Mouse (Mus musculus): ENCODE measurements around the gene Kpna1. TPM values are rescaled to one million over a fixed set of nuclear protein-coding genes. Genes with fewer than 3 reads are reported as not detected.

The Kpna1 gene
- total and polyA plus RNA-seq, 3 experiments, result 22.1 to 63.9 (median 57.9) TPM

GRCm38 (mm10) chr16:35982506-35982901 is 4.0 kb downstream of the Kpna1 start:
- Histone ChIP-seq H3K9me3 (replicated peaks; ENCODE audit: low read length) (no peaks in the 10 kb centered on the region), H3K4me2 (ENCODE audit: insufficient read depth, low read depth, poor library complexity, severe bottlenecking) (peak overlapping the region; percentile 77), H3K9ac (ENCODE audit: insufficient read depth, low read depth) (peak overlapping the region; percentile 91), H3K36me3 (replicated peaks in 1 of 2; ENCODE audit: control insufficient read depth in 1 of 2, insufficient read depth in 1 of 2, low read length in 1 of 2) (peaks cover 0 to 18% of the 10 kb centered on the region in 2 experiments), H3K4me1 (ENCODE audit: control insufficient read depth in 1 of 2, insufficient read depth in 2 of 2) (peaks cover 2 to 28% of the 10 kb centered on the region in 2 experiments; a peak in 2 of 4 replicates), H3K79me2 (replicated peaks; ENCODE audit: control insufficient read depth, extremely low read depth, insufficient read depth, poor library complexity, severe bottlenecking) (peaks cover 35% of the 10 kb centered on the region), H3K27me3 (replicated peaks) (no peaks in the 10 kb centered on the region), H3K4me3 (replicated peaks in 1 of 3; ENCODE audit: low read depth in 2 of 3, low read length in 2 of 3, poor library complexity in 1 of 3) (peak overlapping the region; percentile 72 to 84 (median 82)), H3K27ac (ENCODE audit: insufficient read depth, low read depth) (no peak overlapping the region)
- DNase-seq (ENCODE audit: extremely low read depth), result no peak
- TF ChIP-seq SIN3A (IDR thresholded peaks at IDR 0.05; ENCODE audit: low read length) (no peak), CHD1 (IDR thresholded peaks at IDR 0.05; ENCODE audit: low read depth, low read length) (peak; percentile 51; the same call in 1 of the 2 replicates), E2F4 (IDR thresholded peaks at IDR 0.05; ENCODE audit: insufficient replicate concordance, low read depth, low read length) (no peak), MAZ (IDR thresholded peaks at IDR 0.05; ENCODE audit: low read depth, low read length) (no peak), PAX5 (IDR thresholded peaks at IDR 0.05; ENCODE audit: low read length) (no peak), ZNF384 (IDR thresholded peaks at IDR 0.05; ENCODE audit: low read depth, low read length) (peak; percentile 42; the same call in 1 of the 2 replicates)
- in situ Hi-C loops (cut with MboI; ENCODE audit: low pct_ligation_motif_present, low pct_unique_long_range_greater_than_20kb, low sequenced_read_pairs) (no loop called here), dilution Hi-C loops (cut with MboI; ENCODE audit: extremely low pct_ligation_motif_present, extremely low pct_unique_long_range_greater_than_20kb, low sequenced_read_pairs) (no loop called here)

GRCm38 (mm10) chr16:35982902-35983516 is 4.5 kb downstream of the Kpna1 start:
- in situ Hi-C loops (cut with MboI; ENCODE audit: low pct_ligation_motif_present, low pct_unique_long_range_greater_than_20kb, low sequenced_read_pairs), result no loop called here
- peaks cover 40% of the 10 kb centered on the region for H3K79me2 ChIP-seq (replicated peaks; ENCODE audit: control insufficient read depth, extremely low read depth, insufficient read depth, poor library complexity, severe bottlenecking)
- DNase-seq (ENCODE audit: extremely low read depth), result peak; percentile 90
- dilution Hi-C loops (cut with MboI; ENCODE audit: extremely low pct_ligation_motif_present, extremely low pct_unique_long_range_greater_than_20kb, low sequenced_read_pairs), result no loop called here
- H3K9me3 ChIP-seq (replicated peaks; ENCODE audit: low read length), result no peaks in the 10 kb centered on the region
- no peaks in the 10 kb centered on the region for H3K27me3 ChIP-seq (replicated peaks)
- H3K4me2 ChIP-seq (ENCODE audit: insufficient read depth, low read depth, poor library complexity, severe bottlenecking), result peak overlapping the region; percentile 77
- peak overlapping the region; percentile 91 for H3K9ac ChIP-seq (ENCODE audit: insufficient read depth, low read depth)
- peaks cover 2 to 33% of the 10 kb centered on the region in 2 experiments; a peak in 2 of 4 replicates for H3K4me1 ChIP-seq (ENCODE audit: control insufficient read depth in 1 of 2, insufficient read depth in 2 of 2)
- H3K36me3 ChIP-seq (replicated peaks in 1 of 2; ENCODE audit: control insufficient read depth in 1 of 2, insufficient read depth in 1 of 2, low read length in 1 of 2), result peaks cover 0 to 17% of the 10 kb centered on the region in 2 experiments
- peak overlapping the region; percentile 72 to 84 (median 82) for H3K4me3 ChIP-seq (replicated peaks in 1 of 3; ENCODE audit: low read depth in 2 of 3, low read length in 2 of 3, poor library complexity in 1 of 3)
- H3K27ac ChIP-seq (ENCODE audit: insufficient read depth, low read depth), result peak overlapping the region; percentile 94
- peak; percentile 60 for TF ChIP-seq IRF4 (IDR thresholded peaks at IDR 0.05; ENCODE audit: low read depth, low read length)
- peak; percentile 91 for TF ChIP-seq MAX (IDR thresholded peaks at IDR 0.05; ENCODE audit: low read length)
- no peak; the same call in none of the 2 replicates for TF ChIP-seq RCOR1 (conservative IDR thresholded peaks at IDR 0.05; ENCODE audit: low read depth, low read length)
- no peak for TF ChIP-seq ZNF384 (IDR thresholded peaks at IDR 0.05; ENCODE audit: low read depth, low read length)
- peak; percentile 24; the same call in 1 of the 2 replicates for TF ChIP-seq GABPA (IDR thresholded peaks at IDR 0.05; ENCODE audit: insufficient replicate concordance, low read depth, low read length)
- peak; percentile 79 for TF ChIP-seq HCFC1 (IDR thresholded peaks at IDR 0.05; ENCODE audit: low read depth, low read length)
- peak; percentile 97 for TF ChIP-seq NRF1 (IDR thresholded peaks at IDR 0.05; ENCODE audit: low read depth, low read length)
- TF ChIP-seq SIN3A (IDR thresholded peaks at IDR 0.05; ENCODE audit: low read length), result peak; percentile 68
- TF ChIP-seq CHD2 (IDR thresholded peaks at IDR 0.05; ENCODE audit: low read length), result peak; percentile 91
- peak; percentile 76 for TF ChIP-seq UBTF (IDR thresholded peaks at IDR 0.05; ENCODE audit: low read depth, low read length)
- peak; percentile 96 for TF ChIP-seq TCF12 (IDR thresholded peaks at IDR 0.05; ENCODE audit: low read depth, low read length)
- TF ChIP-seq ZKSCAN1 (IDR thresholded peaks at IDR 0.05; ENCODE audit: borderline replicate concordance, low read depth, low read length), result no peak
- TF ChIP-seq MXI1 (IDR thresholded peaks at IDR 0.05; ENCODE audit: low read depth, low read length), result peak; percentile 94
- TF ChIP-seq CTCF (conservative IDR thresholded peaks at IDR 0.05 in 1 of 2, IDR thresholded peaks at IDR 0.05 in 1 of 2; ENCODE audit: low read depth in 2 of 2, low read length in 2 of 2), result 0 out of 4 replicates have a peak, but pooled peaks of 1 of the 2 experiments have one; percentile 13
- no peak for TF ChIP-seq EP300 (IDR thresholded peaks at IDR 0.05; ENCODE audit: low read length)
- no peak for TF ChIP-seq JUND (conservative IDR thresholded peaks at IDR 0.05; ENCODE audit: low read depth, low read length)
- peak; percentile 87 for TF ChIP-seq BHLHE40 (IDR thresholded peaks at IDR 0.05; ENCODE audit: low read depth, low read length)
- no peak; the same call in 1 of the 2 replicates for TF ChIP-seq ETS1 (conservative IDR thresholded peaks at IDR 0.05; ENCODE audit: low read depth, low read length)
- no peak for TF ChIP-seq ZC3H11A (IDR thresholded peaks at IDR 0.05; ENCODE audit: low read depth, low read length)
- no peak for TF ChIP-seq USF2 (conservative IDR thresholded peaks at IDR 0.05; ENCODE audit: low read depth, low read length)
- TF ChIP-seq RAD21 (IDR thresholded peaks at IDR 0.05; ENCODE audit: low read depth, low read length), result no peak
- TF ChIP-seq NELFE (IDR thresholded peaks at IDR 0.05; ENCODE audit: low read depth, low read length), result peak; percentile 99
- peak; percentile 80 for TF ChIP-seq MEF2A (IDR thresholded peaks at IDR 0.05; ENCODE audit: borderline replicate concordance, low read depth, low read length)
- no peak for TF ChIP-seq MAFK (IDR thresholded peaks at IDR 0.05; ENCODE audit: insufficient replicate concordance, low read length)
- TF ChIP-seq PAX5 (IDR thresholded peaks at IDR 0.05; ENCODE audit: low read length), result no peak
- TF ChIP-seq E2F4 (IDR thresholded peaks at IDR 0.05; ENCODE audit: insufficient replicate concordance, low read depth, low read length), result no peak
- TF ChIP-seq USF1 (IDR thresholded peaks at IDR 0.05; ENCODE audit: low read depth, low read length), result no peak
- peak; percentile 83; the same call in 1 of the 2 replicates for TF ChIP-seq KAT2A (IDR thresholded peaks at IDR 0.05; ENCODE audit: insufficient replicate concordance, low read length)
- peak; percentile 68 for TF ChIP-seq MAZ (IDR thresholded peaks at IDR 0.05; ENCODE audit: low read depth, low read length)

Data from CH12.LX (cell line).